Mouse (Mus musculus) mesoderm, embryonic 11.5 days (tissue): Measurements from ENCODE around the gene Spaca7.
"Not testable (repeated sequence)": the region's sequence is repeated elsewhere in the genome, so short reads cannot be mapped to it uniquely, and the experiment has no call there.

Experiments
- DNase-seq: peaks from one replicate; pipeline ENCODE4 v3.0.0-alpha.2; 2012; ENCODE audit warnings: low read depth, low spot score

Gene Spaca7

DNA sequence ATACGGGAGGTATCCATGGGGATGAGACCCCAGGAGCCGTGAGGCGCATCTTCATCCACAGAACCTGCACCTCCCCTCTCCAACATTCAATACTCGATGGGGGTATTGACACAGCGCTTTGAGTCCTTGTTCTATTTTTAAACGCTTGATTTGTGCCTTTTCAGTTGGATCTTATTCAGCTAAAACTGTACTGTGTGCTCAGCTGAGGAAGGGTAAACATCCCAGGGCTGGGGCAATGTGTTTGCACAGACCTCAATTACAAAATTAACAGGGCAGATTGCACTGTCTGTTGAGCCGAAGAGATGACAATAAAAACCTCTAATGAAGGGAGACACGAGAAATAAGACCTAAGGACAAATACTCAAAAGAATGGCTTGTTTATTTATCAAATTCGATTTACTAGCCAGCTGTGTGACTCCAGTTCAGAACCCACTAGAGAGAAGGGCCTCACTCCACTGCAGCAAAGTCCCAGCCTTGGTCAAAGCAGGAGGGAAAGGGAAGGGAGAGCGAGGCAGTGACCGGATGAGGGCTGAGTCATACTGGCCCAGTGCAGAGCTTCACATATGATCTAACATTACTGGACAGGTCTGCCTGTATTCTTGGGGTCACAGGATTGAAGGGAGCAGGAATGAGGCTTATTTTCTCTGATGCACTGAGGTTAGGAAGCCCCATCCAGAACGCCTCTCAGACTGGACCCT lies 37.1 kb downstream of the Spaca7 start:
- no peak for DNase-seq

DNA sequence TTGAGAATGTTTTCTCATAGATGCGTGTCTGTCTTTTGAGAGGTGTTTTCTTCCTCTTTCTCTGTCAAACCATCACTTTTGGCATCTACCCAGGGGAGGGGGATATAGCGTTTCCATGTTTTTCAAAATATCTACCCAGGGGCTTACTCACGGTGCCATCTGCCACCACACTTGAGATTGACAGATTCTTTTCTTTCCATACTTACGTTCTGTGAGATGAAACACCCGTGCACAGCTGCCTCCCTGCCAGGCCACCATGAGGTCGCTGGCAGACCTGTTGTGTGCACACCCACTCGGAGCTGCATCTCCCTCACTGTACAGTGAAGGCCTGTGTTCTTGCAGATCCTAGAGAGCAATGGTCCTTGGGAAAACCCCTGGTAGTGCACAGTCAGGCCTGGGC lies 40.4 kb downstream of the Spaca7 start:
- no peak for DNase-seq

DNA sequence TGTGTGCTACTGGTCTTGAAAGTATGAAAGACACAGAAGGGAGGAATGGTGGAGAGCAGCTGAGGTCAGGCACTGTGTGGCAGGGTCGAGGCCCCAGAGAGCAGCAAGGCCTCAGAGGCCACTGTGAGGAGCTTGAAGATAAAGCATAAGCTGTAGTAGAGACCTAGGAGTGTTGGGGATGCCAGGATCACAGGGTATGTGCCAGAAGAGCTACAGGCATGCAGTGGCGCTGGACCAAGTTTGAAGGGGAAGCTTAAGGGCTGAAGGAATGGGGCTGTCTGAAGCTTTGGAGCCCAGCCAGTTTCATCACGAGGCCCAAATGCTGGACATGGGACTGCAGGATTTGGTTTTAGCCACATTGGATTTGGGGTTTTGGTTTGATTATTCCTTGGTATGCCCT lies 44.5 kb downstream of the Spaca7 start:
- not testable (repeated sequence) for DNase-seq

DNA sequence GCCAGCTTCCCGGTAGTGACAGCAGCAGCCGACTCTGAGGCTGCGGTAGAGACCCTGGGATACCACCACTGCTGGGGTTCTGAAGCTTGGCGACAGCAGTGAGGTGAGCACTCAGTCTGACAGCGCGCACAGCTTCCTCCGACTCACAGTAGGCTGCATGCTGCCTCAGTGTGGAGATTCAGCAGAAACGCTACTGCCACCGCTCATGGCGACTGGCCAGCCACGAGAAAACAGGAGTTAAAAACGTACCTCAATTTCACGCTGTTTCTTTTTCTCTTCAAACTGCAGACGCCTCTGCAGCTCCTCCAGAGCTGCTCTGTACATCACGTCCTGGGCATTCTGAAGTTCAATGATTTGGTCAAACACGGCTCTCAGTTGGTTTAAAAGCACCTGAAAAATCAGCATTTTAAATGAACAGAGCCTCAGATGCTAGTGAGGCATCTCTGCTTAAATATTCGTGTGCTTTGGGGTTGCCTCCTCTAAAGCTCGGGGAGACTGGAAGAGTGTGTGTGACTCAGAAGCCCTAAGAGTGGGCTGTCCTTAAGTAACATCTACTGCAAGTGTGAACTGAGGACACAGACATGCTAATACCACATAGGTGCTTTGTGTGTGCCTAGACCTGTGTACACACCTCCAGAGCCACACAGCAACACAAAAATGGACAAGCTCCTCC lies 48.9 kb downstream of the Spaca7 start:
- no peak for DNase-seq

DNA sequence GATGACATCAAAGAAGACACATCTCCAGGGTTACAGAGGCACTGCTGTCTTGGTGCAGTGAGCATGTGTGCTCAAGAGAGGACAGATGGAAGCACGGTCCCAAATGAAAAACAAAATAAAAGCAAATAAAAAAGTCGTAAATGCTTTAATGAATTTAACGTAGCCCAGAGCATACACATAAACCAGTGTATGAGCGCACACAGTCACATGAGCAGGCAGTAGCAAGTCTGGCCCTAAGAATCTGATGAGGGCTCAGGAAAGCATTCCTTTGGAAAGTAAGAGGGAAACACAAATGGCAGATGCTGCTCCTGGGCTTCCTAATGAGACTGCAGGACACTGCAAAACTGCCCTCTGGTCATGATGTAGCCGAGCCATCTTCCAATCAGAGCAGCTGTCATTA lies 53.1 kb downstream of the Spaca7 start:
- no peak for DNase-seq

DNA sequence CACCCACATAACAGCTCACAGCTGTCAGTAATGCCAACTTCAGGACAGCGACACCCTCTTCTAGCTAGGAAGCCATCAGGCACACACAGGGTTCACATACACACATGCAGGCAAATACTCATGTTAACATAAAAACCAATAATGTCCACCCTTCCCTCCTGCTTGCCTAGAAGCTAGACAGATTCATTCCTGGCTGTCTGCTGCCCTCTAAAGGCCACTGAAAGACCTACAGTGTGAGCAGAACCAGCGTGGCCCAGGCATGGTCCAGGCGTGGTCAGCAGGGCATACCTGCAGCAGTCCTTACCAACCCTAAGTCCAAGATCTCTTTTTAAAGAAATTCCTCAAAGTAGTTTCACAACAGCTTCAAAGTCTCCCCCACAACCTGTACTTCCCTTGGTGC lies 56.2 kb downstream of the Spaca7 start:
- peak; percentile 44 for DNase-seq

DNA sequence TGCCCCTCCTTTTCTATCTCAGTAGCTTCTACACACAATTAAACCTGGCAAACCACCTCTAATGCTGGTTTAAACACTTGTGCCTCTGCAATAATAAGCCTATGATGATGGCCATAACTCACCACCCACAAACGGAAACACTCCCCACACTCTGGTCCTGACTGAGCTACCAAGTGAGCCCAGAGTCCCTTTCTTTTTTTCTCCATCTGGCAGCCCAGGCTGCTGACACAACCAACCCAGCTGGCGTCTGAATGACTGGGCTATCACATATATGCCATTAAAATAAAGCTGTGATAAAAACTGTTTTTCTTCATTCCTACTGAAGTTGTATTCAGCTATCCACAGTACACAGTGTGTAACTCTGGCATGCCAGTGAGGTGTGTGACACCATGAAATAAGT lies 62.5 kb downstream of the Spaca7 start:
- no peak for DNase-seq

DNA sequence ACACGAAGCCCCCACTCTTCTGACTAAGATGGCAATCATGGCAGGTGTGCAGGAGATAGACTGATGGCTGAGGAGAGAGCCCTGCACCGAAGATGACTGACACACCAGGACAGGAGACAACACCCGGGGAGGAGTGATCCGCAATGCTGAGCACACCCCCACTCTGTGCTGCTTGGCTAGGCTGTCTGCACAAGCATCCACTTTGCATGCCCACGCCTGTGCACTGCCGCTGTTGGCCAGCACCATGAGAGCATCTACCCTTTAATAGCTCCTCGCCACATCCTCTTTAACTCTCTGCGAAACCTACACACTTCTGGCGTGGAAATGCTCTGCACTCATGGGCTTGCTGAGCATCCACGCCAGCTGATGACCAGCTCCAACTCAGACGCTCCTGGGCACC lies 65.6 kb downstream of the Spaca7 start:
- DNase-seq: no peak

DNA sequence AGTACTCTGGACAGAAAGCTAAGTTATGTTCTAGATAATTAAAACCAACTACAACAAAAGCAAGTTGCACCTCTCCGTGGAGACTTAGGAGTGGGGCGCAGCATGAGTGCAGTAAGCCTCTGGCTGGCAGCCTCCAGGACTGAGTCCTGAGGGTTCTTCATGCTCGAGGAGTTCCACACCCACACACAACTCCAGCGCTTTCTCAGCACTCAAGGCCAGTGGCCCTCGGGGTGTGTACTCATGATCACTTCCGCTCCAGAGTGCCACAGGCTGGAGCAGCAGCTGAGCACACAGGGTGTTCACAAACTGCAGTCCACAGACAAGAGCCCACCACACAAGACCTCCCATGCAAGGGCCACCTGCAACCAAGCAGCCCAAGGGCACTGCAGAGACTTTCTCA lies 68.7 kb downstream of the Spaca7 start:
- DNase-seq: no peak

DNA sequence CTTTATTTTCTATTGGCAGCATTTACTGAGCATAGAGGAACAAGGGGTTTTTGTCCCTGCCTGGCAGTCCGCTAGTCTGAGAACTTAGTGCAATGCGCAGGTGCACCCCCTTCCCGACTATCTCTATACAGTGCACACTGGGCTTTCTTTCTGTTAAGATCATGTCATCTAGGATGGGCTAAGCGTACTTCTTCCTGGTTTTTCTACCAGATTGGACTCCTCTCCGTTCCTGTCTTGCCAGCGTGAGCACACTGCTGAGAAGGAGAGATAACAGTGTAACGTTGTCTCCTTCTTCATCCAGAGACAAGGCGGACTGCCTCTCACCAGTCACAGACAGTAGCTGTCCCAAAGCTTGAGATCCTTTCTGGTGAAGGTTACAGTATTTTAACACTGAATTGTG lies 71.5 kb downstream of the Spaca7 start:
- DNase-seq: no peak

DNA sequence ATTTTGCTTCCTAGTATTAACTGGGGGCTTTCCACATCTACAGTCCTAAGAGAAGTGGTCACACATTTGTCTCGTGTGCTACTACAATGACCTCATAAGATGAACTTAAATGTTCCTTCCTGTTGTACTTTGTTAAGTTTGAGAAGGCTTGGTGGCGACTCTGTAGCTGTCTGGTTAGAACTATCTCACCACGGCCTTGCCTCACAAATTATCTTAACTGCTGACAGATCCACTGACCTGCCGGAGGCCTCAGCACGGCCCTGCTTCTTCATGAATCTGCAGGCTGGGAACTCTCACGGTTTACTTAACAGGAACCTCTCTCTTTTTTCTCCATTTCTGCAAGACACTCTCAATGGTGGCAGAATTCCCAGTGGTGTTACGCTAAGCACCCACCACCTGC lies 72.1 kb downstream of the Spaca7 start:
- no peak for DNase-seq

DNA sequence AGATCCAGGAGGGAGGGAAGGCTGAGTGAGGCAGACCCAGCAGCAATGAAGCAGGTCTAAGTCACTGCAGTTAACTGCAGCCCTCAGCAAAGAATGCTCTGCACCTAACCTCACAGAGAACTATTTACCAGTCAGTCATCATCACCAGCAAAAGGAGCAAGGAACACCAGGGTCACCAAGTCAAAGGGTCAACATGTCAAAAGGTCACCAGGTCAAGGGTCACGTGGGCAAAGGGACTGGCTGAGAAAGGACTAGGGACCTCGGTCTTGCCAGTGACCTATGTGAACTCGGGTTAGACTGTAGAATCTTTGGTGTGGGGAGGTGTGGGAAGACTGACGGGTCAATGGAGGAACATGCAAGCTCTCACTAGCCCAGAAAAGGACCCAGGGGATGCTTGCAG lies 73.7 kb downstream of the Spaca7 start:
- DNase-seq: peak; percentile 10

DNA sequence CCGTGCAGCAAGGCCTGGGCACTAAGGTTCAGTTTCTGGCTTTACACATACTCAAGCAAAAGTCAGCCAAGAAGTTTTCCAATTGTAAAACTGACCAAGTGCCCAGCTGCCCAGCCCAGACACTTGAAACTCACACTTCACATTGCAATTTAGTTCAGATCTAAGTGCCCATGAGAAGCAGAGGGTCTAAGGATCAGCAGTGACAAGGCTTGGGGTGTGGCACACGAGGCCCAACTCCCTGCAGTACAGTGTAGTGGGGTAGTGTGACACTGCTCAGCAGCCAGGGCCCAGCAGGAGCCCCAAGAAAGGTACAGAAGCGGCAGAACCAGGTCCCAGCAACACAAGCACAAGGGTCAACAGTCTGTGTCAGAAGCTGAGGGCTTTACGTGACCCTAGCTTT lies 76.1 kb downstream of the Spaca7 start:
- DNase-seq: no peak
